Mouse (Mus musculus): Measurements from ENCODE around the gene Fam47e.
"Not testable (repeated sequence)": the region's sequence is repeated elsewhere in the genome, so short reads cannot be mapped to it uniquely, and the experiment has no call there.

Gene Fam47e

GRCm38 (mm10) chr5:92554891-92555511, at the start of gene Fam47e:
TSS of gene Fam47e (plus strand) at chr5:92555069.
- no peak for DNase-seq (ENCODE audit: extremely low spot score, low read depth, low spot score)

- DNase-seq (ENCODE audit: extremely low spot score, low read depth, low spot score) = peak; percentile 56
Observed at GRCm38 (mm10) chr5:92505402-92505865, 49.4 kb upstream of the Fam47e start.

GRCm38 (mm10) chr5:92506301-92506729, 48.6 kb upstream of the Fam47e start:
- no peak for DNase-seq (ENCODE audit: extremely low spot score, low read depth, low spot score)

- no peak for DNase-seq (ENCODE audit: extremely low spot score, low read depth, low spot score)
Observed at GRCm38 (mm10) chr5:92506733-92507132, 48.1 kb upstream of the Fam47e start, which contains the start of gene Scarb2. TSS of gene Scarb2 (minus strand) at chr5:92506833.

GRCm38 (mm10) chr5:92508853-92509252, 46.0 kb upstream of the Fam47e start:
- no peak for DNase-seq (ENCODE audit: extremely low spot score, low read depth, low spot score)

GRCm38 (mm10) chr5:92511256-92511655, 43.6 kb upstream of the Fam47e start:
- DNase-seq (ENCODE audit: extremely low spot score, low read depth, low spot score) = no peak

- no peak for DNase-seq (ENCODE audit: extremely low spot score, low read depth, low spot score)
Observed at GRCm38 (mm10) chr5:92512066-92512465, 42.8 kb upstream of the Fam47e start.

- DNase-seq (ENCODE audit: extremely low spot score, low read depth, low spot score) = not testable (repeated sequence)
Observed at GRCm38 (mm10) chr5:92521131-92521530, 33.7 kb upstream of the Fam47e start.

GRCm38 (mm10) chr5:92524821-92525258, 30.0 kb upstream of the Fam47e start:
- DNase-seq (ENCODE audit: extremely low spot score, low read depth, low spot score) = no peak

- no peak for DNase-seq (ENCODE audit: extremely low spot score, low read depth, low spot score)
Observed at GRCm38 (mm10) chr5:92539698-92540097, 15.2 kb upstream of the Fam47e start.

GRCm38 (mm10) chr5:92552611-92553010, 2.3 kb upstream of the Fam47e start:
- DNase-seq (ENCODE audit: extremely low spot score, low read depth, low spot score) = no peak

GRCm38 (mm10) chr5:92553939-92554338, 930 bp upstream of the Fam47e start:
- DNase-seq (ENCODE audit: extremely low spot score, low read depth, low spot score) = no peak

- no peak for DNase-seq (ENCODE audit: extremely low spot score, low read depth, low spot score)
Observed at GRCm38 (mm10) chr5:92554443-92554842, 426 bp upstream of the Fam47e start.

GRCm38 (mm10) chr5:92555905-92556304, 1.0 kb downstream of the Fam47e start:
- DNase-seq (ENCODE audit: extremely low spot score, low read depth, low spot score) = no peak

- DNase-seq (ENCODE audit: extremely low spot score, low read depth, low spot score) = no peak
Observed at GRCm38 (mm10) chr5:92557508-92557907, 2.6 kb downstream of the Fam47e start.

GRCm38 (mm10) chr5:92560201-92560600, 5.3 kb downstream of the Fam47e start:
- DNase-seq (ENCODE audit: extremely low spot score, low read depth, low spot score) = no peak

- DNase-seq (ENCODE audit: extremely low spot score, low read depth, low spot score) = no peak
Observed at GRCm38 (mm10) chr5:92562002-92562401, 7.1 kb downstream of the Fam47e start.

GRCm38 (mm10) chr5:92571232-92571631, 16.4 kb downstream of the Fam47e start:
- no peak for DNase-seq (ENCODE audit: extremely low spot score, low read depth, low spot score)

GRCm38 (mm10) chr5:92579559-92579958, 24.7 kb downstream of the Fam47e start:
- no peak for DNase-seq (ENCODE audit: extremely low spot score, low read depth, low spot score)

- no peak for DNase-seq (ENCODE audit: extremely low spot score, low read depth, low spot score)
Observed at GRCm38 (mm10) chr5:92585932-92586331, 31.1 kb downstream of the Fam47e start.

GRCm38 (mm10) chr5:92595026-92595425, 40.2 kb downstream of the Fam47e start:
- no peak for DNase-seq (ENCODE audit: extremely low spot score, low read depth, low spot score)

GRCm38 (mm10) chr5:92596865-92597264, 42.0 kb downstream of the Fam47e start:
- no peak for DNase-seq (ENCODE audit: extremely low spot score, low read depth, low spot score)

- no peak for DNase-seq (ENCODE audit: extremely low spot score, low read depth, low spot score)
Observed at GRCm38 (mm10) chr5:92599030-92599429, 44.2 kb downstream of the Fam47e start.
